Mouse (Mus musculus): ENCODE results near the gene Siae.

Siae gene

DNA sequence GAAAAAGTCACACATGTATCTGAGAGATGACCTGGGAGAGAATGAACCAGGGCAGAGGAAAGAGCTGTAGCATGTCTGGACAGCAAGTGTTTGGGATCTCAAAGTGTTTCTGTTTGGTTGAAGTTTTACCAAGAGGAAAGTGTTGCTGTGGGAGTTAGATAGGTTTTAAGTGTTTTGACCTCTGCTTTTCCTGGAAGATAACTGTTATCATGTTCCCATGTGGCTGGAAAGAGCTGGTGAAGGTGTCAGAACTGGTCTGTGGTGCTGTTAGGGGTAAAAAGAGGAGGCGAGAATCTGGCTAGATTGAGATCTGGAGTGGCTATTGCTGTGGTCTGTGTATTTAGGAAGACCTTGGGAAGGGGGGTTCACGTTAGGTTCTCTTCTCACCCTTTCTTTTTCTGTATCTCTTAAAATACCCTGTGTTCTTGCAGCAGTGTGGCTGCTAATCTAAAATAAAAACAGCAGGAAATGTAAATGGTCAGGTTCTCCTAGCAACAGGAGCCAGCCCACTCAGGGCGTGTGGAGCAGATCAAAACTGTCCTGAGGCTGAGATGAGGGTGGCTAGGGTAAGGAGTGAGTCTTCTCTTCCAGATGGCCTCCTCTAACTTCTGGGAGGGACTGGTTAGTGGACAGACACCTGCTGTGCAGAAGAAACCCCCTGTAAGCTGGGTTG lies 16.8 kb downstream of the Siae start:
- no peak for DNase-seq

DNA sequence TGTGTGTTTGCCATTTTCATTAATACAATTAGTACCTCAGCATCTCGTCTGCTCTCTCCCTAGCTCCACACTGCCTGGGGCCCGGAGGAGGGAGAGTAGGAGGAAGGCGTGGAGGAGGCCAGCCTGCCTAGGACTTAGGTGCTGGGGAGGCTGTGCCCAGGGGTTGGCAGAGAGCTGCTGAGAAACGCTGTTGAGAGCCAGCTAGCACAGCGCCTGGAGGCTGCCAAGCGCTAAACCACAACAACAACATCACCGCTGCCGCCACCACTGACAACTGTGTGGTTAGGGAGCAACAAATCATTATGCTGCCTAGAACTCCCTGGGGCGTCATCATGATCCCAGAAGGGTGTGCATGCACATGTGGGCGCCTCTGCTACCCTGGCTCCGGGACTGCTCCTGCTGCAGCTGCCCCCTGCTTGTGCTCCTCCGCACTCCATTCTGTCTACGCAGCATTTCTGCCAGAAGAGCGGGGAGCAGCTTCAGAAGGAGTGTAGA lies 21.0 kb downstream of the Siae start:
- DNase-seq: no peak

DNA sequence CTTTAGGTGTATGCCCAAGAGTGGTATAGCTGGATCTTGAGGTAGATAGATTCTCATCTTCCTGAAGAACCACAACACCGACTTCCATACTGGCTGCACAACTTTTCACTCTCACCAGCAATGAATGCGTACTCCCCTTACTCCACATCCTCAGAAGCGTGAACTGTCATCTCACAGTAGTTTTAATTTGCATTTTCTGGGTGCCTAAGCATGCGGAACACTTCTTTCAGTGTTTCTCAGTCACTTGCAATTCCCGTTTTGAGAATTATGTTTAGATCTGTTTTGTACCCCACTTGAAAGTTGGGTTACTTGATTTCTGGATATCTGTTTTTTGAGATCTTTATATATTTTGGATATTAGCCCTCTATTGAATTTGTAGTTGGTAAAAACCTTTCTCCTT lies 28.1 kb downstream of the Siae start:
- DNase-seq: no peak

DNA sequence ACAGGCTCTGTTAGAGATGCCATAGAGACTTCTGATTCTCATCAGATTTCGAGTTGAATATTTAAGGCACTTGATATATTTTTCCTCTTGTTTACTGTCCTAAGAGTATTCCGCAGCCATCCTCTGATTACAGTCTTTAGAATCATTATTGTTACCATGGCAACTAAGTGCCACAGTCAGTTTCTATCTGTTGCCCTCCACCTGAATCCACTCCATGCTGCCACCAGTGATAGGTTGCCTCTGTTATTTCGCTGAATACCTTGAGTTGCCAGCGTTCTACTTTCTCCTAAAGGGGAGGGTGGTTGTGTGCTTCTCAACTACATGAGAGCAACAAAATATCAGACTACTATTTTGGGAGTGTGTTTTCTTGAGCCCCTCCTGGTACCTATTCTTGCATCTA lies 31.2 kb downstream of the Siae start:
- no peak for DNase-seq

DNA sequence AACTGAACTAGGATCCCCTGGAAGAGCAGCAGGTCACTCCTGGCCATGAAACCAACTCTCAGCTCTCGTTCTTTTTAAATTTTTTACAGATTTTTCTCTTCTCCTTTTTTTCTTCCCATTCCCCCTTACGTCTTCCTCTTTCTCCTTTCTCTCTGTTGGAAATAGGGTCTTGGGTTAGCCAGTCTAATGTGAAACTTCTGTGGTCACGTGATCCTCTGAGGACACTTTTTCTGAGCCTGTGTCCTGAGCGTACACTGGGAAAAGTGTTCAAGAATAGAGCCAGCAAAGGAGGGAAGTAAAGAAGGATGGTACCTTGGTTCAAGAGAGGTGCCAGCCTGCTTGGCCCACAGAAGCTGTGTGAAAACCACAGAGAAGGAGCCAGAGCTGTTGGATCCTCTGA lies 34.9 kb downstream of the Siae start:
- no peak for DNase-seq

DNA sequence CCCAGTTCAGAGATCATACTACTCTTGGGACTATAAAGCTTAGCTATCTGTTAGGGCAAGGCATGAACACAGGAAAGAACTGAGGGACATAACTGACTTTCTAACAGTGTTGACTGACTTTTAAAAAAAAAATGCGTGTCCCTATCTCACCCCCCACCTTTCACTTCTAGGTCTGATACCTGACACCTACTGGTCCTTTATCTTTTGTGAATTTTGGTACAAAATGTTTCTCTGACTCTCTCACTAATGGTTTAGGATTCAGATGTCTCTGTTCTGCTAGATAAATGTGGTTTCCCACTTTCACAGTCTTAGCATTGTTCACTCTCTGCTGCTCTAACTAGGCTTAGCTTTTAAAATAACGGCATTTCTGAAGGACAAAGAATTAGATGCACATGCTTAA lies 36.5 kb downstream of the Siae start:
- no peak for DNase-seq

DNA sequence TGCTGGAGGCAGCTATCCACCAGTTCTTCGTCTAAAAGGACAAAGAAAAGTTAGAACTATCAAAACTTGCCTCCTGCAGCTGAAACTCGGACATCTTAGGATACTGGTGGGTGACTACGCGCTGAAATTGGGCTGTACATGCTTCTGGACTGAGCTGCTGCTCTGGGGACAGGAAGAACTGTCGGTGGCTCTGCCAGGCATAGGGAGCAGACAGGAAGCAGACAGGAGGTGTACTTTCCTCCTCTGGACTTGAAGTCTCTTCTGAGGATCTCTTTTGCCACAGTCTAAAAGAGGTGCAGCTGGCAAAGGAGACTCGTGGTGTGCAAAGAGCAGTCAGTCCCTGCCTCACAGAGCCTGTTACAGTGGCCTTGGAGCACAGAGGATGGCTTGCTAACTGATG lies 37.1 kb downstream of the Siae start:
- DNase-seq: no peak

DNA sequence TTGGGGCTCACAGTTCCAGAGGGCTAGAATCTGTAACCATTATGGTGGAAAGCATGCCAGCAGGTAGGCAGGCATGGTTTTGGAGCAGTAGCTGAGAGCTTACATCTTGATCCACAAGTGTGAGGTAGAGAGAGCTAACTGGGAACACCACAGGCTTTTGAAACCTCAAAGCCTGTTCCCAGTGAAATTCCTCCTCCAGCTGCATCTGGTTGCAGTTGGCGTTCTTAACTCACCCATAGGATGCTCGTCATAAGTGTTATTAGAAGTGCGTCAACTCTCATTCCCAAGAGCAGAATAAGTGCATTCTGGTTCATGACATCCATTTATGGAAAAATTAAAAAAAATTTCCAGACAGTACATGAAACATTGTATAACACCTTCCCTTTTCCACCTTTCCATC lies 38.2 kb downstream of the Siae start:
- no peak for DNase-seq

DNA sequence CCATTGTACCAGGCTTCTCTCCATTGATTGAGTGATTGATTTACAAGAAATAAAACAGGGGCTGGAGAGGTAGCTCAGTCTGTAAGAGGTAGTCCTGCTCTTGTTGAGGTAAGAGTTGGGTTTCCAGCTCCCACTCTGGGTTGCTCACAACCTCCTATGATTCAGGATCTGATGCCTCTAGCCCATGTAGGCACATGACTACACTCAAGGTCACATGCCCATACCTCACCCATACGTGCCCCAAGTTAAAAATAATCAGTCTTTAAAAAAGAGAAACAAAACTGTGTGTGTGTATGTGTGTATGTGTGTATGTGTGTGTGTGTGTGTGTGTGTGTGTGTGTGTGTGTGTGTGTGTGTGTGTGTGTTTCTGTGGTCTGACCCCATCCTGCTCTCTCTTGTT lies 40.1 kb downstream of the Siae start:
- no peak for DNase-seq

DNA sequence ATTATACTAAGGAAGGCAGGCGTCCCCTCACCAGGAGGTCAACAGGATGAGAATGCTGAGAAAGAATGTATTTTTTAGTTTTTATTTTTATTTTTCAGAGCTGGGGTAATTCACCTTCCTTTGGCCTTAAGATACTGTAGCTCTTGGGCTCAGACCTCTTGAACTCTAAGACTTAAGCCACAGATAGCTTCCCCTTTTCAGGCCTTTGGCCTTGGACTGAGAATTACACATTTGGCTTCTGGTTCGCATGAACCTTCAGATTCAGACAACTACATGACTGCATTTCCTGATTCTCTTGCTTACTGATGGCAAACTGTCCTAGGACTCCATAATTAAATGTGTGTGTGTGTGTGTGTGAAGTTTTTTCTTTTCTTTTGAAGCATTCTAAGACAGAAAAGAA lies 43.1 kb downstream of the Siae start:
- no peak for DNase-seq

DNA sequence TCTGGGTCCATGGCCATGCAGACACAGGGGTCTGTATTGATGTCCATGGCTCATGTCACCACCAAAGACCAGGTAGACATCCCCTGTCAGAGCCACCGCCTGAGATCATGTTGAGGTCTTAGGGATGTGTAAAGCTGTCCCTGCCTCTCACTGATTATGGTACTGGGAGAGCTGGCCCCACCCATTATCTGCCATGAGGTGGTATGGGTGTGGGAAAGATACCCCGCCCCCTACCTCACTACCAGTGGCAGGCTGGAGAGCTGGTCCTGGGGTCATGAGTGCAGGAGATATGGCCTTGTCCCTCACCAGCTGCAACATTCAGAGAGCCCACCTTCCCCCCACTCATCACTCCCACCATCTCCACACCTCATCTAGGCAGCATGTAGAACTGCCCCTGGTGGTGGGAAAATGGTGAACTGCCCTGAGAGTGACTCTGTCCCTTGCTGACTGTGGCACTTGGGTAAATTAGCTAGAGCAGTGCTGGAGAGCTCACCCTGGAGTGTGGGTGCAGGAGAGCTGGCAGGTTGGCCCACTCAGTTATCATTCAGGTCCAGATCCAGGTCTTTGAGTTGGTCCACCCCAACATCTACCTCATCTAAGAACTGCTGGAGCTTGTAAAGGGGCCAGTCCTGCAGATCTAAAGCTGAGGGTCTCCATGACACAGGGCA lies 45.2 kb downstream of the Siae start:
- DNase-seq: no peak

DNA sequence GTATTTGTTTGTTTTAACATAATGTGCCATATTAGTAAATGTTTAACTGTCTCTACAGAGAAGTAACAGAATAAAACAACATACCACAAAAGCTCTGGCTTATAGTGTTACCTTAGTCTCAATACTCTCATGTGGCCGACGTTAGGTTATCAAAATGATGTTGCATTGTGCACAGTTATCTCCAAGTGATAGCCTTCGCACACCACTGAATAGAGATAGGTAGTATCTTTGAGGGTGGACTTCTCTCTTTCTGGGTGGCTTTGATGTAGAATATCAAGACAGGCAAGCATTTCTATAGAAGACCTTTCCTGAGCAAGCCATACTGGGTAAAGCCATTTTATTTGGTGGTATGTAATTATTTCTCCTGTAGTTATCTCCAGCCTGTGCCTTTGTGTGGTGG lies 49.6 kb downstream of the Siae start:
- DNase-seq: no peak

DNA sequence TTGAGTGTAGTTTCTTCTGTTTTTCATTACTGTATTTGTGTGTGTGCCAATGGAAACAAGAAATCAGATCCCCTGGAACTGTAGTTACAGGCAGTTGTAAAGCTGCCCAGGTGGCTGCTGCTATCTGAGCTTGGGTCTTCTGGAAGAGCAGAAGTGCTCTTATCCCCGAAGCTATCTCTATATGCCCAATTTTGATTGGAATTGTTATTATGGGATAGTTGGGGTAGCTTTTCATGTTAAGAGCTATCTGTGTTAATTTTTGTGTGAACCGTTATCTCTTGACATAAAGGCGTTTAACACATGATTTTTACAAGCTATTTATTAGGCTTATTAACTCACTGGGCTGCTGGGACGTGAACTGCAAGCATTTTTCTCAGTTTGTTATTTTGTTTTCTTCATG lies 54.1 kb downstream of the Siae start:
- no peak for DNase-seq

DNA sequence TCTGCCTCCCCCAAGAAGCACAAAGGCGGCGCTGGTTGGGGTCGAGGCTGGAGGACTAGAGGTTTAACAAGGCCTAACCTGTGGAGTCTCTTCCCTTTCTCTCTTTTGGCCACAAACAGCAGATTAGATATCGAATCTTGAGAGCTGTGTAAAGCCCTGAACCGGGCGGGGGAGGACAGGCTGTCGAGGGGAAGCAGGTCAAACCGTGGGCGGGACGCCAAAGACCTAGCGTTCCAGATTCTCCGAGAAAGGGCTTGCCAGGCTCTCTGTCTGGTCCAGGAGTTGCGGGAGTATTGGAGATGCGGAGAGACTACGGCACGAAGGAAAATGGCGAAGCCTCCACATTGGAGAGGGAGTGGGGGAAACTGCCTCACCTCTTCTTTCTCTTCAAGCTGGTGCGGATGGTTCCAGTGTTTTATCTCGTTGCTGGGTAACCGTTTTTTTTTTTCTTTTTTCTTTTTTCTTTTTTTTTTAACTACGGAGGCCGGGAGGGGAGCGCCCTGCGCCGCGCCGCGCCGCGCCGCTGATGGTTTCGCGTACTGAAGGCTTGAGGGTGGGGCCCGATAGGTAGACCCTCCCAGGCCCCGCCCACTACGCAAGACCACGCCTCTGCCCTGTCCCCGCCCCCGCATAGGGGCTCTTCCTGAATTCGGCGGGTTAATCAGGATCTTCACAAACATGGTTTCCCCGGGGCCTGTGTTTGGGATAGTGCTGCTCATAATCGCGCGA lies 57.8 kb downstream of the Siae start, which contains the start of gene Spa17:
Spa17 (minus strand) TSS at position 541 of the 729 bp plus-strand sequence.
- DNase-seq: peak; percentile 89 to 94

DNA sequence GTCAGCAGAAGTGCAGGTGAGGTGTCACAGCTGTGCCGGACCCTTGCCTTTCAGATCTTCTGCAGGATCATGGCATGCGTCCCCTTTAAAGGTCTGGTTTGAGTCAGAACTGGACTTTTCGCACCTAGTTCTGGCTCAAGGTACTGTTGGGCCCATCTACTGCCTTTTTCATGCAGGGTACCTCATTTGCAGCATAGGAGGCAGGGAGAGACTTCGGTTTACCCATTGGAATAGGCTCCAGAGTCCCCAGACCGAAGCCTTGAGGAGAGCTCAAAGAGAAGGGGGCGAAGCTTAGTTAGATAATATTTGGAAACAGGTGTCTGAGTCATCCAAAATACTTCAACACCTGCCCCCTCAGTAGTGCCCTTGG lies 58.4 kb downstream of the Siae start:
- DNase-seq: no peak

DNA sequence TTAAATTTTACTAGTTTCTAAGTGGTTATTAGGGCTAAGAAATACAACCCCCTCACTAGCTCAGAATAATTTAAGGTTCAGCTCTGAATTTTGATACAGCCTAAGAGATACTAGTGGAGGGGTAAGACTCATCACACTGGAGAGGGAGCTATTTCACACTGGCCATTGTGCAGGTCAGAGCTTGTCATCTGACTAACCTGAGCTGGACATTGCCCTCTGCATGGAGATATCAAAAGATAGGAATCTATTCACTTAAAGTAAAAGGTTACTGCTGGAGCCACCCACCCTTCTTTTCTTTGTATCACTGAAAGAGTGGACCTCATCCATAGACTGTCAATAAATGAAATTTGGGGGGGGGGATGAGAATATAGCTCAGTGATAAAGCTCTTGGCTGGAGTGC lies 58.8 kb downstream of the Siae start:
- peak in 1 of 2 experiments; percentile 9 for DNase-seq

DNA sequence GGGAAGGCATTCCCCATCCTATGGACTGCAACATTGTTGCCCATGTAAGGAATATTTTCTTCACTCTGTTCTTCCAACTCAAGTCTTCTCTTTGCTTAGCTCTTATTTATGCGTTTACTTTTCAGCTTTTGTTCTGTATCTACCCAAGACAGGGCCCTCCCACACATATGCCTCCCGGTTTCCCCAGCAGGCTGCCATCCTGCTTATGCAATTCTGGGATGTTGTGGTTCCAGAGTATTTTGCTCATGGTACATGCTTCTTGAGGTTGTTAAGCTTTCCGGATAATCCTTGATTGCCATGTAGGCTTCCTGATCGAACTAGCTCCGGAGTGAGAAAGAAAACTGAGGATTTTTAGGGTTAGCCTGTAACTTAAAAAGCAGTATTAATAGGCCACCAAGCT lies 59.7 kb downstream of the Siae start:
- no peak for DNase-seq

DNA sequence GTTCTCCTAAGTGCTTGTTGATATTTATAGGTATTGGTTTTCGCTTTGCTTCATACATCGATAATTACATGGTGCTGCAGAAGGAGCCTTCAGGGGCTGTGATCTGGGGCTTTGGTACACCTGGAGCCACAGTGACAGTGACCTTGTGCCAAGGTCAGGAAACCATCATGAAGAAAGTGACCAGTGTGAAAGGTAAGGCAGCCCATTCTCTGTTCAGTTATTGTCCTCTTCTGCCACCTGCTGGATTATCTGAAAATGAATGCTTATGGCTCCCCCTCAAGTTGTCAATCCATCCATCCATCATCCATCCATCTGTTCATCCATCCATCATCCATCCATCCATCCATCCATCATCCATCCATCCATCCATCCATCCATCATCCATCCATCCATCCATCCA lies 61.3 kb downstream of the Siae start:
- peak; percentile 35 to 56 for DNase-seq

DNA sequence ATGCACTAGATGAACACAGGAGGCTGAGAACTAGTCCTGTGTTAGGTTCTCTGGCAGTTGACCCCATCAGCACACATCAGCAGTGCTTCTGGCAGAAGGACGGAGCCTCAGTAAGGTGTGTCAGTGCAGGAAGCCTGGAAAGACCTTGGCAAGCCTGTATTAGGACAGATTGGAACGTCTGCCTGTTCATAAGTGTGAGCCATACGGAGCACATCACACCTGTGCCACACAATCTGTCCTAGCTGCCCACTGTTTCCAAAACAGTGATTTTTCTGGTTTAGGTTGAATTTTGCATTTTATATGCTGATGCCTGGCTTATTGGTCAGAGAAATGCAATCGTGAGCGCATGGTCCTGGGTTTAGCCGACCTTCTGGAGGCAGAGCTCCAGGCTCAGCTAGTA lies 65.8 kb downstream of the Siae start:
- peak; percentile 75 to 79 for DNase-seq

DNA sequence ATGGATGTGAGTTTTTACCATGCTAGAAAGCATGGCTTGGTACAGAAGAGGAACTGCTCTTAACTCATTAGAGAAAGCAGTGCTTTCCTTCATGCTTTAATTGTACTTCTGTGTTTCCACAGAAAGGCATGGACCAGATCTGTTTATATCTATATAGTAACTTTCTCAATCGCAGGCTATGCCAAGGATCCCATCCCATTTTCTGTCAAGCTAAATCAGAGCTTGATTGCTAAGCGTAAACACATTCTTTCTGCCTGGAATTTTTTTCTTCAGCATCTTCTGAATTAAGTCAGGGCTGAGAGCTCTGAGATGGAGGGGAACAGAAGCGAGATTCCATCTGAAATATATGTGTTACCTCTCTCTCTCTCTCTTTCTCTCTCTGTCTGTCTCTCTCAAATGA lies 68.5 kb downstream of the Siae start:
- no peak for DNase-seq

DNA sequence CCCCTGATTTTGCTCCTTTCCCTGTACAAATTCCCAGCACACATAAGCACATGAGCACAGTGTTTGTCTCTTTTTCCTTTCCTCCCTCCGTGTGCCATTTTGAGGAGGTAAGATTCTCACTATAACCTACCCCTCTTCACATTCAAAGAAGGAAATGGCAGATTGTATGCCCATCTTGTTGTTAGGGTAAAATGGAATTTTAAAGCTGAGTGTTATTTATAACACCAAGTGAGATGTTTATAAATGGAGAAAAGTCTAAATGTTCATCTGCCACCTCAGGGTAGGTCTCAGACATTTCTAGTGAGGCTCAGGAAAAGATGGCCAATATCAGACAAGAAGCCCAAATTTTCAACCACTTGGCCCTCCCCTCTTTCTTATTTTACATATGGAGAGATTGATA lies 69.0 kb downstream of the Siae start:
- DNase-seq: no peak

DNA sequence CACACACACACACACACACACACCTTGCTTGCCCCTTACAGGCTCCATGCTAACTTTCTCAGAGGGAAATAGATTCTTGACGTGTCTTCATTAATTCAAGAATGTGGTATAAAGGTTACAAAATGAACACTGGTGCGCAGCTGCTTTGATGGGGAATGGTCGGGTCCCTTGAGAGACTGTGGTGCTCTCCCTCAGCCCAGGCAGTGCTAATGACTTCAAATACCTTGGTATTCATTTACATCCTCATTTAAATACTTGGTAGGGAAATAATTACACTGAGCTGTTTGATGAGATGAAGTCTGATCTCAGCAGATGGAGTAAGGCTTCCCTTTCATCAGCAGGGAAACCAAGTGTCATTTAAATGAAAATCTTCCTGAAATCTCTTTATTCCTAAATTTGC lies 69.6 kb downstream of the Siae start:
- DNase-seq: no peak

DNA sequence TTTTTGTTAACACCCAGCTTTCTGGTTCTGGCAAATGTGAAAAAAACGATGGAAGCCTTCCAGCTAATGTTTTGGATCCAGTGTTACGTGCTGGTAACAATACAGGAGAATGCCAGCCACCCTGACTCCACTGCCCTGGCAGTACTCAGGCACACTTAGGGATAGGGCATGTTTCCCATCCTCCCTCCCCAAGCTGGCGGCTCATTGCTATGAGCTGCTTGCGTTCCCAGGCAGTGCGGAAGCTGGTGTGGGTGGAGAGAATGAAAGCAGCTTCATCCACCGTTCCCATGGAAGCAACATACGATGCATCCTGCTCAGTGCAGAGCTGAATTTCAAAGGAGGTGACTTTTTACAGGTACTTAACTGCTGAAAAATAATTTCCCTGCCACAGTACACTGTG lies 70.1 kb downstream of the Siae start:
- DNase-seq: peak; percentile 67 to 70

DNA sequence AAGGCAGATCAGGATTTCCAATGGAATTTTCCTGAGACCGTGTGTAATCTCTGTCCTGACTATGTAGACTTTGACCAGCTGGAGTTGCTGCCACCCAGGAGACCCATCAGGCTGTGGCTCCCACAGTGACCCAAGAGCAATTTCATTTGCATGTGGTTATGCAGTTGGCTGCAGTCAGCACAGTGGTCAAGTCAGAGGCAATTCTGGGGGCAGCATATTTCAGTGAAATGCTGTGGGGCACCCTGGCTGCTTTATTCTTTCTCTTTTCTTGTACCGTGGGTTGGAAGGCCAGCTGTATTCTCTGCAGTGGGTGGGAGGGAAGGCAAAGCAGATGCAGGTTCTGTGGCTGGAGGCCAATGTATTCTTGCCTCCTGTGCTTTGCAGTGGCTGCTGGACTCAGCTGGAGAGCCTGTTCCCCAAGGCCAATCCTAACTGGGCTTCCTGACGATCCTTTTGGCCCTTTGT lies 70.6 kb downstream of the Siae start:
- peak; percentile 21 to 27 for DNase-seq

Measured in cerebellum, postnatal 25 days (tissue).